Mouse (Mus musculus) brain, adult 2 months (tissue): ENCODE measurements at regions not wholly inside any gene's neighbourhood (a gene's known extent, or its start where the extent isn't known, plus 50 kb on each side); places are given as distances from the start of the nearest gene placed in this dataset.

Experiments used
- DNase-seq: peaks from one replicate; pipeline ENCODE4 v3.0.0; 2011; ENCODE audit warnings: low read depth, low spot score

DNA sequence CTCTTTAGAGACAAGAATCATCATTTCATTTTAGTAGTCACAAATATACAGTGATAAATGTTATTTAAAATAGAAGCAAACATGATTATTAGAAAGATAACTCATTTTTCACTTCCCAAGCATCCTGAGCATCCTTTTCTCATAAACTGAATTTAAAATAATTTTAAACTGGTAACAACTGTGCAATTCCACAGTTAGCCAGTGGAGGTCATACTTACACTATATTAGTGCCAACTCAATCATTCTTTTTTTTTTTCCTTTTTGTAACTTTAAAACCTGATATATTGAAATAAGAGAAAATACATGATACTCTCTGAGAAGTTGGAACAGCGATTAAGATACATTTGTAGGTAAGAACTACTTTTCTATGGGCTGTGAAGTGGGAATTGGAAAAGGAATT, 113.2 kb upstream of the Gm17509 start:
- peak; percentile 39 for DNase-seq

DNA sequence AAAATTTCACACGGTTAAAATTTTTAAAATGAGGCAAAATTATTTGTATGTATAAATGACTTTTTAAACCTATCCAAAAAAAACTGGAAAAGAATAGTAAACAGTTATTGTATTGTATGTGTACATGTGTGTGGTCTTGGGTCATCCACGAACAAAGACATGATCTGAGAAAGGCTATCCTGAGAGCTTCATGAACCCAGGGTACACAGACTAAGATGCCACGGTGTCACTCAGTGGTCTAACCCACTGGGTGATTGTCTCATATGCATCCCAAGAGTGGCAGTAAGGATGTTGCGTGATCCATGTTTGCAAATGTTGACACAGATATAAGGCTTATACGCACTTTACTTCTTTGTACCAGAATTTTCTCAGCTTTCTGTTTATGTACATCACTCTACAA, 113.7 kb upstream of the Gm17509 start:
- no peak for DNase-seq

DNA sequence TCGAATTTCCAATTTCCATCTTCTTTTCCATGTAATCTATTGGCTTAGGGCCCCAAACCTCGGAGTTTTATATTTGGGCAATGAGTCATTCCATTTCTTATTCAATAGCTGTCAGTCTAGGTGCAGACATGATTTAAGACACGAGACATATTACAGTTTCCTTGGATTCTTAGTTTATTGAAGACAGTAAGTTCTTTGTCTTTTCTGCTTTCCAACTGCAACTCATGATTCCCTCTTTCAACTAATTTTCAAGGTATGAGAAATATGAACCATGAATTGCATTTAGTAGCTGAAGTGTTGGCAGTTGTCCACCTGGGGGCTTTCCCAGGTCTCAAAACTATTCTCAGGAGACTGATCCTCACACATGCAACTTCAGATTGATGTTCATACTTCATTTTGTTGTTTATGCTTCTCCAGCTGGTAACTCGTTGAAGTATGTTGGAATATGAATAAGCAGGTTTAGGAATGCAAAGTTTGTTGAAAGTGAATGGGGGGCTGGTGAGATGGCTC, 160.3 kb upstream of the Gm17509 start:
- DNase-seq = no peak

DNA sequence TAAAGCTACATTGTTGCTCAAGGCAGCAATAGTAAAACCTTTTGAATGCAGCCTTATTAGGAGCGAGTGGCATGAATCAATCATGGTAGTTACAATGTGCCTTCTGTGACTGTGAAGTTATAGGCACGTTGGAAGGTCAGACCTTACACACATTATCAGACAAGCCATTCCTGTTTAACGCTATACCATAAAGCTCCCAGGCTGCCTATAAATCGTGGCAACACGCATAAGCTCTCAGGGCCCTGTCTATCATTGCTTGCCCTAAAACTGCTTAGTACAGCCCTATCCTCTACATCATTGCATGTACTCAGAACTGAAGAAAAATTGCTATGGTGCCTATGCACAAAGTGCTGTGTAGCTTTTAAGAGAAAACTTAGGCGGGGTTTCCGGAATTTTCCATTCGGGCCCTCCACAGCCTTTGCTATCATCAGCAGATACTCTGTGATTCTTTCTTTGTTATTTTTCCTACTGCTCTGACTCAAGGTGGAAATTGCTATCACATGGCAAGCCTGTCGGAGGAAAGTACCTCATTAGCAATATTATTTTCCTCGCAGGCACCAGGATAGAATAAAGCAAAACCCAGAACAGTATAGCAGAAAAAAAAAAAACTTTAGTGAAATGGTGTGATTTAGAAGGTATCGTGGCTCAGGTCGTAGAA, 162.7 kb upstream of the Gm17509 start:
- peak; percentile 7 for DNase-seq

DNA sequence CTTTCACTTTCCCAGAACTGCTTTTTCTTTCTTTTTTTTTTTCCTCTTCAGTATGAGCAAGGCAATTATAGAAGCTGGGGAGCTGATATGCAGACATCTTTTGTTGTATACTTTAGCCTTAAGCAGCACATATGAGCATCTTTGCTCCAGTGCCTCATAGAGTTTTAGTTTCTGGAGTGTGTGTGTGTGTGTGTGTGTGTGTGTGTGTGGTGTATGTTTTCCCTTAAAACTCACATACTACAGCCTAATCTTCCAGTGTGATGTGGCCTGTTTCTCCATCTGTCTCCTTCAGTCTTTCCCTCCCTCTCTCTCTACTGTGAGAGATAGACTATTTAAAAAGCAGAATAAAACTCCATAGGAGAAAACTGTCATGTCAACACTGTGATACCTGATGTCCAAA, 169.4 kb upstream of the Gm17509 start:
- no peak for DNase-seq

DNA sequence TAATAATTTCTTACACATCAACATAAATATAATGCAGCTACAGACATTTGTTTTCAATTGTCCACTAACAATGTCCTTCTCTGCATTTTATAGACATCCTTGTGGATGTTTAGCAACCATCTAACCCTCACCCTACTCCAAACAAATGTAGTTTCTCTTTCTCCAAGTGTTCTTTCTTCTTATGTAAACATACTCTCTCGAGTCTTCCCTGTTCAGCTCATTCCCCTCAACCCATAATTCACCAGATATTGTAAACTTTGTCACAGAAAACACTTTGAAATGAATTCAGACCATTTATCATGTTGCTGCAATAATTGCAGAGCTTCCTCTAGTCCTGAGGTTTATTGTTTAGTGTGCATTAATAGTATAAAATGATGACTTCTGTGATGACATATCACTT, 172.6 kb upstream of the Gm17509 start:
- DNase-seq = no peak

DNA sequence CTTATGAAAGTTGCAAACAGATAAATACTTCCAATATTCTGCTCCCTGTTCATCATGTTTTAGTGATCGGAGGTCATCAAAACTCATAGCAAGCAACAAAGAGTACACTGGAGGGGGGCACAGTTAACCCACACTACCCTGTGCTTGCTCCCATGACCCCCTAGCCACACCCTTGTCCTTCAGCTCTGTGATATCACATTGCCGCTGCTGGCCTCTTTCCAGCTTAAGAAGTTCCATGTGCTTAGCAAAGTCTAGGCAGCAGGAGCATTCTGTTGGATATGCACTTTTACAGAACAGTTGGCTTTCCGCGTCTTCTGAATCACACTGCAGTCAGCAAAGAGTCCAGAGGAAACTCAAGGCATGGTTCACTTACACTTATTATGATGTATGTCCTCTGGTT, 180.4 kb upstream of the Gm17509 start:
- peak; percentile 19 for DNase-seq

DNA sequence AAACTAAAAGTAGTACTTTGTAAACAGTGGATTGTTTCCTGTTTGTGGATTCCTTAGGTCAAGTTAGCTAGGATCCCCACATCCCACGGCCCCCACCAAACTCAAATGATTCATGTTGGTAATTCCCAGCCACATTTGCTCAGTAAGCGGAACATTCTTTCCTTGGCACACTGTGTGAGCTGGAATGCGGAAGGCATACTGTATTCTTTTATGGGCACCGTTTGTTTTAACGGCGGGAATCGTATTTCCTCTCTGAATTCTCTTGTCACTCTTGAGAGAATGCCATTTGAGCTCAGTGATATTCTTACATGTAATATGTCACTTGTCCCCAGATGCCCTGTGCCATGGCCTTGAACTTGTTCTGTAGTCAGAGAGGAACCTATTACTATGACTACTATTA, 189.1 kb upstream of the Gm17509 start:
- DNase-seq = no peak

DNA sequence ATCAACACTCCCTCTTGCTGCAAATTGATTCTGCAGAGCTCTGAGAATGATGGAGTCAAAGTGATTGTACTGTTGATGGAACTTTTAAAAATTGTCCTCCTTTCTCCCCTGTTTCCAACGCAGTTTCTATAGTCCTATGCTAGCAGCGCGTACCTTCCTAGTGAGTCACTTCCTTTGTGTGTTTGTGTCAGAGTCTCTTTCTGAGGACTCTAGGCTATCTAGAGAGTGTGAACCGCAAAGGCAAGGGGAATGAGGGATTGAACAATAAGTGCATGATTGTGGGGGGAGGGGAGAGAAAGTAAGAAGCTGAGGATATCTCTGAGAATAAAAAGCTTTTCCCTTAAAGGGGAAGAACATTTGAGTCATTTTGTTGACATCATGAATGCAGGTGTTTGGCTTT, 188.5 kb upstream of the Hcn1 start:
- DNase-seq = no peak

DNA sequence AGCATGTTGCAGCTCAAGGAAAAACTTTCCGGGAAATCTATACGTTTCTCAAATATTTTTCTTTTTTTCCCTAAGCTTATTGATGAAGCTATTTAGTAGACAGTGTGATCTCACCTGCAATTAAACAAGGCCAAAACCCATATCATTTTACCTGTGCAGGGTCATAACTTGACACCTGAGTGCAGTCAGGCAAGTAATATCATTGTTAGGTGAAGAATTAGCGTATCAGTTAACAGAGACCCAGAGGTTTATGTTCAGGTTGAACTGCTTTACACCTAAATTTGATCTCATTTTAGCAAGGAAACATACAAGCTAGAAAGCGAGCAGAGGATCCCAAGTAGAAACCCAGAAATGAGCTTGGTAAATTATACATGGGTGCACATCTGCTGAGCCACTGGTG, 178.6 kb upstream of the Hcn1 start:
- DNase-seq = no peak

DNA sequence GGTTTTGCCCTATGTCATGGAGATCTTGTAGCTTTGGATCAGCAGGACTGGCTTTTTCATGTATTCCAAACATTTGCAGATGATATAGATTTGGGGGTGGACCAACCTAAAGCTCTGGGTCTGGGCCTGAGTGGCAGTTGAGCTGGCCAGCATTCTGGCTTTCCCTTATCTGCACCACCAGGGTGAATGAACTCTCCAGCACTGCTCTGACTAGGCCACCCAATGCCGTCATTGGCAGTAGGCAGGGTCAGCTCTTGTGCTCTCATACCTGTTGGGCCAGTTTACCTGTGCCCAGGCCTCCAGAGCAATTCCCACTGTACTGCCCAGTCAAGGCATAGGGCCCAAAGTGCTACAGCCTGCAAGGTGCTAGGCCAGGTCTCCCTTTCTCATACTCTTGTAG, 177.1 kb upstream of the Hcn1 start:
- DNase-seq = no peak

DNA sequence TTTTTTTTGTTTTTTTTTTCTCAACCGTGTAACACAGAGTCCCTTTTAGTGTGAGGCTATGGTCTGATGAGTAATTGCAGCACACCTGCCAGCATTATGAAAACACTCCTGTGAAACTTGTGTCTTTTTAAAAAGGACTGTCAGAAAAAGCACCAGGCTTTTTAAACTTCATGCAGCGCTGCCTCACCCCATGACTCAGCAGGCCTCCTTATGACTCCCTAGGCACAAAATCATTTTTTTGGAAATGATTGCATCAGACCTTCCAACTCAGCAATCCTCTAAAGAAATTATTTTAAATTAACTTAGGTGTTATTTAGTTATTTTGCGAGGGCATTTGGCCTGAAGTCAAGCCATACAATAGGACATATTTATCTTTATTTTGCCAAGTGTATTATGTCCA, 134.7 kb upstream of the Hcn1 start:
- DNase-seq = peak; percentile 53

DNA sequence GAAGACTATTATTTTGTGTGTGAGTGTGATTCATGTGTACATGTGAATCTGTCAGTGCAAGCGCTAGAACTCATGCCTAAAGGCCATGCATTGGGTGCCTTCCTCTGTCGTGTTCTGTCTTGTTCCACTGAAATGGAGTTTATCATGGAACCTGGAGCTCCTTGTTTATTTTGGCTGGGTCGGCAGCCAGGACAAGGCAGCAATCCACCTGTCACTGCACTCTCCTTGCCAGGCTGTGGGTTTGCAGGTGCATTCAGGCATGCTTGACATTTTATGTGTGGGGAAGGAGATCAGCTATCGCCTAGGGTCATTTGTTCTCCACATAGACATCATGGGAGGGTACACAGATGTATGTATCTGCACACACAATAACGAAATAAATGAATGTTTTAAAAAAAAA, 129.4 kb upstream of the Hcn1 start:
- DNase-seq = no peak

DNA sequence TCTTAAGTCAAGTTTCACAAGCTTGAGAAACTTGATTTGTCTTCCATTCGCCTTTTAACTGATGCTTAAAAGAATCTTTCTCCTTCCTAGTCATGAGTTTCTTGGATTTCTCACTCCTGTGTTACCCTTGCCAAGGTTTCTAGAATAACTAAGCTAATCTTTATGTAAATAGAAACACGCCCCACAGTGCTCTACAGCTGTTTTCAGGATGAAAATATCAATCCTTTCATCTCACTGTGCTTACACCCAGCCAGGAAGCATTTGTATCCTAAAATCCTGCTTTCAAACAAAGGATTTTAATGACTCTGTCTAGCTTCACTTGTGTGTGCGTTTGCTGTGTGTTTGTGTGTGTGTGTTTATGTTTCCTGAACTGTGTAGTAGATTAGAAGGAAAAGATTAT, 119.5 kb upstream of the Hcn1 start:
- DNase-seq = peak; percentile 12

DNA sequence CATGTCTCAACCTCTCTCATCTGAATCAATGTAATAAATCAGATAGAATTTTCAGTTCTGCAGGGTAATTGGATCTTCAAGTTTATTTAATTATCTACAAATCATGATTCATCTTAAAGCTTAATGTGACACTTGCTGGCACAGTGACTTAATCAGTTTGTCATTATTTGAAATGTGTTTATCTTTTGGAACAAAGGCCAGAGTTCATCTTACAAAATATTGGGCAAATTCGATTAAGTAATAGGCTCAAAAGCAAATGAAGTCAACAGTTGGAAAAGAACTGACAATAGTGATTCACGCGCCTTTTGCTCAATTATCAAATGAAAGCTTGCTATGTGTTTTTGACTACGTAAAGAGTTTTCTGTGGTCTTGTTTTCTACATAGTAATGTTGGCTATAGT, 93.4 kb upstream of the Hcn1 start:
- no peak for DNase-seq

DNA sequence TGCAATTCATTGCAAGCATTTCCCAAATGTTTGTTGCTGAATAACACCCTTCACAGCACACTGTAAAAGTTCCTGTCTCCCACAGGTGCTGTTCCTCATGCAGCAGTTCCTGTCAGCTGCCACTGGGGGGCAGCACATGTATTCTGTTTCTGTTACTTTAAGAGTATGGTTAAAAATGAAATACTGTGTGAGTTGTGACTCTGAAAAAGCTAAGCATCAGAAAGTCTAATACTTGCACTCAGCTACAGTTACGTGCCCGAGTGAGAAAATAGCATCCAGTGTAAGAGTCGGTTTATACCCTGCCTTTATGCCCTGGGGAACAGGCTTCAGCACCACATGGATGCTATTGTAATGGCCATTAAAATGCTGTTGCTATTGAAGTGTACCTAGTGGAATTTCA, 52.0 kb upstream of the Hcn1 start:
- peak; percentile 76 for DNase-seq
